Mouse (Mus musculus) layer of hippocampus, adult 2 months (tissue): Measurements from ENCODE around the gene Fbxo24. TPM values are rescaled to one million over a fixed set of nuclear protein-coding genes. Genes with fewer than 3 reads are reported as not detected.
"Not testable (repeated sequence)": the region's sequence is repeated elsewhere in the genome, so short reads cannot be mapped to it uniquely, and the experiment has no call there.

ENCODE experiments used
- DNase-seq, 2 experiments: peaks; one replicate each; pipeline ENCODE4 v3.0.0; 2022; ENCODE audit warnings: low spot score in 2 of 2
- H3K27ac ChIP-seq: fragments of 200-600 bp; 2 replicates; pipeline ENCODE4 v1.8.1; 2022
- H3K4me3 ChIP-seq: fragments of 200-600 bp; 2 replicates; pipeline ENCODE4 v1.8.1; 2022; ENCODE audit warnings: mild to moderate bottlenecking
- CTCF ChIP-seq: fragments of 200-600 bp; conservative IDR thresholded peaks from 2 replicates; pipeline ENCODE4 v1.8.1; 2022; ENCODE audit warnings: antibody characterized with exemption, mild to moderate bottlenecking, moderate library complexity
- total RNA-seq, 2 experiments: library from RNA; stranded (reverse); gene quantifications; 2 replicates each; pipeline ENCODE4 v1.2.3; 2021

Gene Fbxo24
- total RNA-seq, 2 experiments from 2014 or later = 0.56 TPM; not detected in 1

- peak overlapping the region; percentile 94 for H3K4me3 ChIP-seq
- TF ChIP-seq CTCF = no peak
- peak in 1 of 2 experiments; percentile 48 for DNase-seq
- peak overlapping the region; percentile 94 for H3K27ac ChIP-seq
Observed at GRCm38 (mm10) chr5:137631171-137631570, 2.4 kb upstream of the Fbxo24 start.

GRCm38 (mm10) chr5:137630602-137631001, 1.8 kb upstream of the Fbxo24 start:
- peak overlapping the region; percentile 94 for H3K27ac ChIP-seq
- no peak for TF ChIP-seq CTCF
- DNase-seq = no peak
- H3K4me3 ChIP-seq = peak overlapping the region; percentile 94

GRCm38 (mm10) chr5:137629906-137630545, 1.2 kb upstream of the Fbxo24 start:
- no peak for TF ChIP-seq CTCF
- peak overlapping the region; percentile 94 for H3K27ac ChIP-seq
- H3K4me3 ChIP-seq = peak overlapping the region; percentile 94
- DNase-seq = no peak

GRCm38 (mm10) chr5:137629306-137629721, 512 bp upstream of the Fbxo24 start:
- Histone ChIP-seq H3K27ac (peak overlapping the region; percentile 94), H3K4me3 (peak overlapping the region; percentile 94)
- DNase-seq = peak in 1 of 2 experiments; percentile 37
- no peak for TF ChIP-seq CTCF

GRCm38 (mm10) chr5:137627991-137628390, 811 bp downstream of the Fbxo24 start:
- Histone ChIP-seq H3K4me3 (peak overlapping the region; percentile 77), H3K27ac (peak overlapping the region; percentile 98)
- no peak for DNase-seq
- no peak; the same call in 1 of the 2 replicates for TF ChIP-seq CTCF

- Histone ChIP-seq H3K27ac (no peak overlapping the region), H3K4me3 (no peak overlapping the region)
- DNase-seq = no peak
- TF ChIP-seq CTCF = no peak
Observed at GRCm38 (mm10) chr5:137623937-137624530, 4.8 kb downstream of the Fbxo24 start.

GRCm38 (mm10) chr5:137615347-137615746, 13.5 kb downstream of the Fbxo24 start:
- TF ChIP-seq CTCF = no peak
- no peak overlapping the region for H3K27ac ChIP-seq
- no peak for DNase-seq
- H3K4me3 ChIP-seq = no peak overlapping the region

GRCm38 (mm10) chr5:137614921-137615320, 13.9 kb downstream of the Fbxo24 start:
- not testable (repeated sequence) for DNase-seq, H3K4me3 ChIP-seq, H3K27ac ChIP-seq
- TF ChIP-seq CTCF = peak; percentile 58

- no peak for DNase-seq
- no peak for TF ChIP-seq CTCF
- no peak within 1 kb of the TSS for H3K27ac ChIP-seq
- H3K4me3 ChIP-seq = no peak within 1 kb of the TSS
Observed at GRCm38 (mm10) chr5:137613550-137613949, 15.3 kb downstream of the Fbxo24 start, which contains the start of gene Pcolce. Gene Pcolce (minus strand): TSS chr5:137613784.

GRCm38 (mm10) chr5:137613076-137613475, 15.7 kb downstream of the Fbxo24 start:
- no peak overlapping the region for H3K4me3 ChIP-seq
- no peak for TF ChIP-seq CTCF
- no peak for DNase-seq

GRCm38 (mm10) chr5:137611245-137611602, 17.6 kb downstream of the Fbxo24 start:
- no peak for TF ChIP-seq CTCF
- Histone ChIP-seq H3K27ac (peak overlapping the region; percentile 28; the same call in 1 of the 2 replicates), H3K4me3 (no peak overlapping the region)
- no peak for DNase-seq

More at GRCm38 (mm10) chr5:137613076-137613475, 15.7 kb downstream of the Fbxo24 start:
- no peak overlapping the region for H3K27ac ChIP-seq

GRCm38 (mm10) chr5:137610548-137611244, 18.1 kb downstream of the Fbxo24 start:
- TF ChIP-seq CTCF = no peak
- Histone ChIP-seq H3K27ac (peak overlapping the region; percentile 28; the same call in 1 of the 2 replicates), H3K4me3 (no peak overlapping the region)
- no peak for DNase-seq

GRCm38 (mm10) chr5:137610056-137610455, 18.7 kb downstream of the Fbxo24 start:
- no peak for TF ChIP-seq CTCF
- H3K4me3 ChIP-seq = no peak overlapping the region
- H3K27ac ChIP-seq = no peak overlapping the region
- DNase-seq = no peak
